Mouse (Mus musculus) E14TG2a.4 (cell line): Measurements from ENCODE around the gene Lnpep.

Experiments
- CTCF ChIP-seq: conservative IDR thresholded peaks from 2 replicates; pipeline ENCODE4 v1.5.1; 2014; ENCODE audit warnings: low read length
- NANOG ChIP-seq: IDR thresholded peaks from 2 replicates; pipeline ENCODE4 v1.6.1; 2014; ENCODE audit warnings: borderline replicate concordance, low read length, mixed read lengths
- POU5F1 ChIP-seq: IDR thresholded peaks from 2 replicates; pipeline ENCODE4 v1.6.1; 2014; ENCODE audit warnings: low read length, borderline replicate concordance

DNA sequence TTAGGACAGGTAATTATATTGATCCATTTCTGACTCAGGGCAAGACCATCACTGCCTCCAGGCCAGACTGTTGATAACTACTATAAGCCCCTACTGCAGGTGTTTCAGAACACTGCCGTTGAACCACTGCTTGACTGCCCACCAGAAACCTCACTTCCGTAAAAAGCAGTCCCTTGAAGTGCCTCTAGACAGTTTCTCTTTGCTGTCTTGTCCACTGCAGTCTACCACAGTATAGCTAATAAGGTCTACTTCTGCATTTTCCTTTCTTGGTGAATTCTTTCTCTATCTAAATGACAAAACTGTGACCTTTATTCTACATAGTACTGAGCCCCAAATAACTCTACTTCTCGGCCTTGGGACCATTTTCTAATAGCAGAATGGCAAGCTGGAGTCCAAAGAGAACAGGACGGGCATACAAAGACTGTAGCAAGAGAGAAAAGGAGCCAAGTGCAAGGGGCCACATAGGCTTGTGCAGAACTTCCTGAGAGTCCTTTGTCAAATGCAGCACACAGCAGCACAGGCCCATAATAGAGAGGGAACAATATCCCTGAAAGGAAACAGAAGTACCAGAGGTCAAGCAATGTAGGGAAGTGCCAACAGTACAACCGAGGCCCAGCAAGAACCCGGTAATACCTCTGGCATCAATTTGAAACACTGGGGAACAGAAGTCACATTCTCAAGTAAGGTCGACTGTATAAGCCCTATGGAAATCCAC lies 37.4 kb downstream of the Lnpep start:
- TF ChIP-seq CTCF: no peak
- no peak for TF ChIP-seq POU5F1
- no peak for TF ChIP-seq NANOG
